Mouse (Mus musculus) left cerebral cortex, adult 2 months (tissue): ENCODE measurements at regions not wholly inside any gene's neighbourhood (a gene's known extent, or its start where the extent isn't known, plus 50 kb on each side); places are given as distances from the start of the nearest gene placed in this dataset.

Experiments used
- DNase-seq, 2 experiments: peaks; one replicate each; pipeline ENCODE4 v3.0.0; 2021 to 2022; ENCODE audit warnings: low spot score in 2 of 2, mixed read lengths in 1 of 2; ENCODE audit errors: extremely low spot score in 1 of 2
- H3K27ac ChIP-seq: fragments of 200-600 bp; 2 replicates; pipeline ENCODE4 v1.8.1; 2022
- H3K4me3 ChIP-seq: fragments of 200-600 bp; 2 replicates; pipeline ENCODE4 v1.8.1; 2022
- CTCF ChIP-seq: fragments of 200-600 bp; IDR thresholded peaks from 2 replicates; pipeline ENCODE4 v1.8.1; 2022; ENCODE audit warnings: antibody characterized with exemption, mild to moderate bottlenecking, moderate library complexity
- intact Hi-C: fragments of 180-260 bp; cut with DNase I; formaldehyde crosslinking; loops from one replicate; pipeline ENCODE4 v1.15.1; 2025

DNA sequence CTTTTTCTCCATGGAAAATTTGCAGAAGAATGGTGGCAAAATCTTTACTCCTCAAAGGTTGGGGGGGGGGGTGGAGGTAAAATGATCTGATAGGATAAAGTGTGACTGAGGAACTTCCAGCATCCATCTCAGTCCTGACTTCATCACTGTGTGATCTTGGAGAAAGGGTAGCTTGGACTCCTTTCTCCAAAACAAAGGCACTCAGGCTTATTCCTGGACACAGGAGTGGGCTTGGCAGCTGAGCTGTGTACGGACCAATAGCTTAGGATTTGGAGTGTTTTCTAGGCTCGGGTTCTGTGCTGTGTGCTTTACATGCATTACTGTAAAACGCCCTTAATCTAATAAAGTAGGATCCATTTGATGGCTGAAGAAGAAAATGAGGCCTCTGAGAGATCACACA, 159.6 kb upstream of the Nlrp1b start:
- DNase-seq, result no peak
- intact Hi-C loops, result no loop called here
- H3K4me3 ChIP-seq, result no peak overlapping the region
- no peak overlapping the region for H3K27ac ChIP-seq
- no peak for TF ChIP-seq CTCF

DNA sequence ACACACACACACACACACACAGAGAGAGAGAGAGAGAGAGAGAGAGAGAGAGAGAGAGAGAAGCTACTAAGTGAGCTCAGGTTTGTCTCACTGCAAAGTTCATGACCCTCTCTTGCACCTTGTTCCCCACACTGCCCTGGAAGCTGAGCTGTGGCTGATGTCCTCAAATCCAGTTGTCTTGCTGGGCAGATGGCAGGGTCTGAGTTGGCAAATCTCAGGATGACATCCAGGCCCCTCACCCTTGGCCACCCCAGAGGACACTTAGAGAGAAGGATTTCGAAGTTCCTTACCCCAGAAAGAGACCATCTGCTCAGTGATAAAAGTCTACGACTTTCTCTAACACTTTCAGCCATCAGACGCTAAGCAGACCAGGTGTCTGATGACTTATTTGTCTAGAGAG, 160.1 kb upstream of the Nlrp1b start:
- H3K27ac ChIP-seq, result no peak overlapping the region
- intact Hi-C loops, result no loop called here
- no peak for DNase-seq
- H3K4me3 ChIP-seq, result no peak overlapping the region
- no peak for TF ChIP-seq CTCF

DNA sequence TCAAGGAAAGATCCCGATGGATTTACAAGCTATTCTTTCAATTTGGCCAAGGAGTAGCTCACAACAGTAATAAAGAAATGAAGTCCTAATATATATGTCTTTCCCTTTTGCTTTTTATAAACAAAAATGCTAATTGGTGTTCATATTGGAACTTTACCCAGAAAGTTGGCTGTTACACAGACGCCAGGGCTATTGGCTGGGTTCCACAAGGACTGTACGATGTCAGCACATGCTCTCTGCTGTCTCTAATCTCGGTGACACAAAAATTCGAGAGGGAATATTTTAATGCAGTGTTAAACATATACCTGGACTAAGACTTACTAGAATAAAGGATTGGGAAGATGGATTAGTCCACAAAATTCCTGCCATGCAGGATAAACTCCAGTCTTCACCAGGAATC, 162.9 kb upstream of the Nlrp1b start:
- Histone ChIP-seq H3K27ac (no peak overlapping the region), H3K4me3 (no peak overlapping the region)
- intact Hi-C loops, result no loop called here
- no peak for DNase-seq
- no peak for TF ChIP-seq CTCF

- no peak overlapping the region for H3K27ac ChIP-seq
- DNase-seq, result no peak
- H3K4me3 ChIP-seq, result no peak overlapping the region
- intact Hi-C loops, result no loop called here
- TF ChIP-seq CTCF, result no peak
Observed at GRCm38 (mm10) chr11:71395023-71395422, 164.5 kb upstream of the Nlrp1b start.

DNA sequence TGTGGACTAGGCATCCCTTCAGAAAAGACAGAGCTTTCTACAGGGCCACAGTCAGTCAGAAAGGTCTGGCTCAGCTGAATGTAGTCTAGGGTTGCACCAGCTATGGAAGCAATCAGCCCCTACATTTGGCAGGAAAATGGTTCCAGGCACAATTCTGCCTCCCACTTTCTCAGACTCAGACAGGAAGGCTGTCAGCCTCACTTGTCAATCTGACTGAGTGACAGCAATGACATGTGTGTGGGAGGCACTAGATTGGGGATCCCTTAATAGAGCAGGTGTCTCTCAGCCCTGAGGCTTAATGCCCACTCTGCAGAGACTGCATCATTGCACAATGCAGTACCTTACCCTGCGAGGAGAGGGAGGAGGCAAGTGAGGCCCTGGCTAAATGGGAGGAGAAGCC, 165.1 kb upstream of the Nlrp1b start:
- intact Hi-C loops, result no loop called here
- Histone ChIP-seq H3K4me3 (no peak overlapping the region), H3K27ac (no peak overlapping the region)
- DNase-seq, result no peak
- no peak for TF ChIP-seq CTCF

DNA sequence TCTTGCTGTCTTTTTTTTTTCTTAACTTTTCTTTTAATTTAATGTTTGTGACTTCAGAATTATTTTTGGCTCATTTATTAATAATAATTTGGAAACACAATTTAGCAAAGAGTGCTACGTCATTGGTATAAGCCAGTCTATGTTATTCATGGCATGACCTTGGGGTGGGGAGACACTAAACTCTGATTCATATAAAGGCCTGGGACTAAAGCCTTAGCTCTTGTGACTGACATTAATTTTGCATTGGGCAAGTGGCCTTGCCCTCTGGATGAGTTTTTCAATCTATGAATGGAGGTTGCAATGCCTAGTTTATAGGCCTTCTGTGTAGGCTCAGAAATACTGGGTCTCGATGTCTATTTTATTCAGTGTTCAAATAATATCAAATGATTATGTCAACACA, 169.8 kb upstream of the Nlrp1b start:
- TF ChIP-seq CTCF, result no peak
- DNase-seq, result no peak
- Histone ChIP-seq H3K4me3 (no peak overlapping the region), H3K27ac (no peak overlapping the region)
- intact Hi-C loops, result no loop called here

- intact Hi-C loops, result no loop called here
- Histone ChIP-seq H3K27ac (no peak overlapping the region), H3K4me3 (no peak overlapping the region)
- no peak for TF ChIP-seq CTCF
- no peak for DNase-seq
Observed at GRCm38 (mm10) chr11:71401411-71402276, 171.1 kb upstream of the Nlrp1b start.

- H3K4me3 ChIP-seq, result no peak overlapping the region
- intact Hi-C loops, result no loop called here
- H3K27ac ChIP-seq, result no peak overlapping the region
- no peak for TF ChIP-seq CTCF
- no peak for DNase-seq
Observed at GRCm38 (mm10) chr11:71404361-71404760, 173.8 kb upstream of the Nlrp1b start.

GRCm38 (mm10) chr11:71407043-71407442, 176.5 kb upstream of the Nlrp1b start:
- Histone ChIP-seq H3K27ac (no peak overlapping the region), H3K4me3 (no peak overlapping the region)
- TF ChIP-seq CTCF, result no peak
- intact Hi-C loops, result no loop called here
- DNase-seq, result no peak

DNA sequence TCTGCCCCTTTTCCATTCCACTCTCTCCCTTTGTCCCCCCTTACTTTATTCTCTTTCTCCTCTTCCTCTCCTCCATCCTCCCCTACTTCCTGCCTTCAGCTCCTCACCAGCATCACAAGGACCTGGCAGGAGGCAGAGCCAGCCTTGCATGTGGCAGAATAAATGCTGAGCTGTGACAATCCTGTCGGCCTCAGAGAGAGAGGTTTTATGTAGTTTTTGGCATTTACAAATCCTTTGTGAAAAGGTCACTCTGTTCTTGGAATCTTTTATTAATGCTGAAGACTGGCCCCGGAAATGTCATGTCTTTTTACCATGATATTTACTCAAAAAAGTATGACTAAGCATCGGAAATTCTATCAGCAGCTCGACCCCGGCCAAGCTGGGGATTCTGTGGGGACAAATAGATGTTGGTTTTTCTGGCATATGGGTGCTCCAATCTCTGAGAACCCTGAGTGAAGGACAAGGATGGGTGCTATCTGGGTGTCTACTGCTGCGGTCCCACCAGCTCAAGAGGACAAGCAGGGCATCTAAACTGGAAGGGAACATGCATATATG, 178.8 kb upstream of the Nlrp1b start:
- Histone ChIP-seq H3K4me3 (no peak overlapping the region), H3K27ac (no peak overlapping the region)
- DNase-seq, result no peak
- intact Hi-C loops, result no loop called here
- TF ChIP-seq CTCF, result no peak

GRCm38 (mm10) chr11:71410582-71410981, 180.0 kb upstream of the Nlrp1b start:
- TF ChIP-seq CTCF, result no peak
- Histone ChIP-seq H3K4me3 (no peak overlapping the region), H3K27ac (no peak overlapping the region)
- DNase-seq, result no peak
- intact Hi-C loops, result no loop called here

- intact Hi-C loops, result no loop called here
- Histone ChIP-seq H3K27ac (no peak overlapping the region), H3K4me3 (no peak overlapping the region)
- DNase-seq, result no peak
- no peak for TF ChIP-seq CTCF
Observed at GRCm38 (mm10) chr11:71411958-71412357, 181.4 kb upstream of the Nlrp1b start.
